Mouse (Mus musculus): ENCODE data around the gene Prss28. TPM values are rescaled to one million over a fixed set of nuclear protein-coding genes. Genes with fewer than 3 reads are reported as not detected.

The Prss28 gene
- polyA plus RNA-seq, 1 experiment = not detected

GRCm38 (mm10) chr17:25338218-25338617, 29.8 kb downstream of the Prss28 start:
- H3K27ac ChIP-seq (ENCODE audit: insufficient read depth, low read depth, low read length) = no peak overlapping the region
- no peak for TF ChIP-seq CTCF (IDR thresholded peaks at IDR 0.05; ENCODE audit: low read depth, low read length)
- TF ChIP-seq POLR2A (IDR thresholded peaks at IDR 0.05; ENCODE audit: borderline replicate concordance, low read depth, low read length) = no peak
- peaks cover 6% of the 10 kb centered on the region for H3K4me1 ChIP-seq (ENCODE audit: control insufficient read depth, insufficient read depth, low read length)
- no peak overlapping the region for H3K4me3 ChIP-seq (ENCODE audit: insufficient read depth, low read length)

GRCm38 (mm10) chr17:25340003-25340402, 31.6 kb downstream of the Prss28 start:
- no peaks in the 10 kb centered on the region for H3K4me1 ChIP-seq (ENCODE audit: control insufficient read depth, insufficient read depth, low read length)
- no peak overlapping the region for H3K27ac ChIP-seq (ENCODE audit: insufficient read depth, low read depth, low read length)
- no peak for TF ChIP-seq CTCF (IDR thresholded peaks at IDR 0.05; ENCODE audit: low read depth, low read length)
- no peak for TF ChIP-seq POLR2A (IDR thresholded peaks at IDR 0.05; ENCODE audit: borderline replicate concordance, low read depth, low read length)
- H3K4me3 ChIP-seq (ENCODE audit: insufficient read depth, low read length) = no peak overlapping the region

- H3K4me3 ChIP-seq (ENCODE audit: insufficient read depth, low read length) = no peak overlapping the region
- H3K4me1 ChIP-seq (ENCODE audit: control insufficient read depth, insufficient read depth, low read length) = no peaks in the 10 kb centered on the region
- TF ChIP-seq CTCF (IDR thresholded peaks at IDR 0.05; ENCODE audit: low read depth, low read length) (no peak), POLR2A (IDR thresholded peaks at IDR 0.05; ENCODE audit: borderline replicate concordance, low read depth, low read length) (no peak)
- no peak overlapping the region for H3K27ac ChIP-seq (ENCODE audit: insufficient read depth, low read depth, low read length)
These were observed 33.0 kb downstream of the Prss28 start for GRCm38 (mm10) chr17:25341490-25341889.

- H3K27ac ChIP-seq (ENCODE audit: insufficient read depth, low read depth, low read length) = no peak within 1 kb of the TSS
- H3K4me3 ChIP-seq (ENCODE audit: insufficient read depth, low read length) = no peak within 1 kb of the TSS
- TF ChIP-seq POLR2A (IDR thresholded peaks at IDR 0.05; ENCODE audit: borderline replicate concordance, low read depth, low read length) (no peak), CTCF (IDR thresholded peaks at IDR 0.05; ENCODE audit: low read depth, low read length) (no peak)
- no peaks in the 10 kb centered on the region for H3K4me1 ChIP-seq (ENCODE audit: control insufficient read depth, insufficient read depth, low read length)
These were observed 37.0 kb downstream of the Prss28 start, which contains the start of gene Tpsab1 for GRCm38 (mm10) chr17:25345462-25345861. Gene Tpsab1 (minus strand): TSS chr17:25345562.

- TF ChIP-seq POLR2A (IDR thresholded peaks at IDR 0.05; ENCODE audit: borderline replicate concordance, low read depth, low read length) (no peak), CTCF (IDR thresholded peaks at IDR 0.05; ENCODE audit: low read depth, low read length) (no peak)
- Histone ChIP-seq H3K4me3 (ENCODE audit: insufficient read depth, low read length) (no peak overlapping the region), H3K4me1 (ENCODE audit: control insufficient read depth, insufficient read depth, low read length) (no peaks in the 10 kb centered on the region), H3K27ac (ENCODE audit: insufficient read depth, low read depth, low read length) (no peak overlapping the region)
These were observed 52.8 kb downstream of the Prss28 start for GRCm38 (mm10) chr17:25361291-25361690.

Other genes with a start within 250 kb of the Prss28 start
- 0.80 TPM in 1 of 2 replicates, not detected in the other for gene Tmem204, start 225.1 kb upstream of the Prss28 start, polyA plus RNA-seq (2012; ENCODE audit: insufficient read depth, insufficient read length, missing spikeins)
- gene Telo2, start 192.7 kb upstream of the Prss28 start, polyA plus RNA-seq (2012; ENCODE audit: insufficient read depth, insufficient read length, missing spikeins) = 8.3 and 9.5 TPM in 2 replicates
- gene Ptx4, start 187.9 kb upstream of the Prss28 start, polyA plus RNA-seq (2012; ENCODE audit: insufficient read depth, insufficient read length, missing spikeins) = not detected in 2 replicates
- 86.1 and 89.4 TPM in 2 replicates for gene Clcn7, start 175.3 kb upstream of the Prss28 start, polyA plus RNA-seq (2012; ENCODE audit: insufficient read depth, insufficient read length, missing spikeins)
- 0.33 TPM in 1 of 2 replicates, not detected in the other for gene Ccdc154, start 146.2 kb upstream of the Prss28 start, polyA plus RNA-seq (2012; ENCODE audit: insufficient read depth, insufficient read length, missing spikeins)
- gene Gm38655, start 133.2 kb upstream of the Prss28 start, polyA plus RNA-seq (2012; ENCODE audit: insufficient read depth, insufficient read length, missing spikeins) = not detected in 2 replicates
- 9.0 and 10.8 TPM in 2 replicates for gene BC003965, start 124.1 kb upstream of the Prss28 start, polyA plus RNA-seq (2012; ENCODE audit: insufficient read depth, insufficient read length, missing spikeins)
- 10.2 and 12.6 TPM in 2 replicates for gene Unkl, start 120.2 kb upstream of the Prss28 start, polyA plus RNA-seq (2012; ENCODE audit: insufficient read depth, insufficient read length, missing spikeins)
- gene Gnptg, start 68.5 kb upstream of the Prss28 start, polyA plus RNA-seq (2012; ENCODE audit: insufficient read depth, insufficient read length, missing spikeins) = 40.5 and 40.8 TPM in 2 replicates
- gene Tsr3, start 68.5 kb upstream of the Prss28 start, polyA plus RNA-seq (2012; ENCODE audit: insufficient read depth, insufficient read length, missing spikeins) = 19.6 and 19.7 TPM in 2 replicates
- not detected in 2 replicates for gene Baiap3, start 52.3 kb upstream of the Prss28 start, polyA plus RNA-seq (2012; ENCODE audit: insufficient read depth, insufficient read length, missing spikeins)
- 221 and 242 TPM in 2 replicates for gene Ube2i, start 34.0 kb upstream of the Prss28 start, polyA plus RNA-seq (2012; ENCODE audit: insufficient read depth, insufficient read length, missing spikeins)
- 1.2 TPM in 1 of 2 replicates, not detected in the other for gene Prss34, start 10.3 kb upstream of the Prss28 start, polyA plus RNA-seq (2012; ENCODE audit: insufficient read depth, insufficient read length, missing spikeins)
- not detected in 2 replicates for gene Prss29, start 10.0 kb downstream of the Prss28 start, polyA plus RNA-seq (2012; ENCODE audit: insufficient read depth, insufficient read length, missing spikeins)
- not detected in 2 replicates for gene Tpsab1, start 36.9 kb downstream of the Prss28 start, polyA plus RNA-seq (2012; ENCODE audit: insufficient read depth, insufficient read length, missing spikeins)
- gene Tpsb2, start 57.7 kb downstream of the Prss28 start, polyA plus RNA-seq (2012; ENCODE audit: insufficient read depth, insufficient read length, missing spikeins) = not detected in 2 replicates
- gene Tpsg1, start 60.6 kb downstream of the Prss28 start, polyA plus RNA-seq (2012; ENCODE audit: insufficient read depth, insufficient read length, missing spikeins) = not detected in 2 replicates
- gene Cacna1h, start 125.1 kb downstream of the Prss28 start, polyA plus RNA-seq (2012; ENCODE audit: insufficient read depth, insufficient read length, missing spikeins) = not detected in 2 replicates
- gene Tekt4, start 146.0 kb downstream of the Prss28 start, polyA plus RNA-seq (2012; ENCODE audit: insufficient read depth, insufficient read length, missing spikeins) = not detected in 2 replicates
- not detected in 2 replicates for gene Sstr5, start 188.6 kb downstream of the Prss28 start, polyA plus RNA-seq (2012; ENCODE audit: insufficient read depth, insufficient read length, missing spikeins)

Data from bone marrow macrophage, adult 2 months (primary cell).